Mouse (Mus musculus) lung, postnatal 0 days (tissue): ENCODE data around the gene Ralgapa2.

Source experiments
- CTCF ChIP-seq: IDR thresholded peaks from 2 replicates; pipeline ENCODE4 v1.5.1; 2016; ENCODE audit warnings: antibody characterized with exemption, mild to moderate bottlenecking
- EP300 ChIP-seq: IDR thresholded peaks from 2 replicates; pipeline ENCODE4 v1.6.1; 2016; ENCODE audit warnings: antibody characterized with exemption, mild to moderate bottlenecking, control low read depth

DNA sequence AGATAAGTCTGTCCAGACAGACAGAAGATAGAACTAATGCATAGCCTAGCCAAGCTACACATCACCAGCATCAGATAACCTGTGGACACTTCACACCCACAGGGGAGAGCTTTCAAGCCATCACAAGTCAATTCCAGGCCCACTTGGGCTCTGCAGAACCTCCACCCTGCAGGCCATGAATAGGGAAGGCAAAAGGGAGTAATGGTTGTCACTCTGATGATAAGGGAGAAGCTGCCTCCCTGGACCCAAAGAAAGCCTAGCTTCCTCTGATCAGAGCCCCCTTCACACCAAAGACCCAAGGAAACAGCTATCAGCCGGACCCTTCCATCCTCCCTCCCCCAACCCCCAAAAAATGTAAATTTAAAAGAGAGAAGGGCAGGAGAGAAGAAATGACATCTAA lies 1.4 kb downstream of the Ralgapa2 start:
- TF ChIP-seq CTCF: no peak
- no peak for TF ChIP-seq EP300
